Mouse (Mus musculus) layer of hippocampus, adult 2 months (tissue): ENCODE measurements around the gene Bcdin3d. TPM values are rescaled to one million over a fixed set of nuclear protein-coding genes. Genes with fewer than 3 reads are reported as not detected.
A peak's percentile ranks its signal among the peaks of the same experiment; 100 is the strongest.

ENCODE experiments used
- DNase-seq, 2 experiments: peaks; one replicate each; pipeline ENCODE4 v3.0.0; 2022; ENCODE audit warnings: low spot score in 2 of 2
- H3K27ac ChIP-seq: fragments of 200-600 bp; 2 replicates; pipeline ENCODE4 v1.8.1; 2022
- H3K4me3 ChIP-seq: fragments of 200-600 bp; 2 replicates; pipeline ENCODE4 v1.8.1; 2022; ENCODE audit warnings: mild to moderate bottlenecking
- CTCF ChIP-seq: fragments of 200-600 bp; conservative IDR thresholded peaks from 2 replicates; pipeline ENCODE4 v1.8.1; 2022; ENCODE audit warnings: antibody characterized with exemption, mild to moderate bottlenecking, moderate library complexity
- total RNA-seq, 2 experiments: library from RNA; stranded (reverse); gene quantifications; 2 replicates each; pipeline ENCODE4 v1.2.3; 2021

Bcdin3d gene
- total RNA-seq, 2 experiments from 2014 or later: 4.0 to 5.5 TPM

DNA sequence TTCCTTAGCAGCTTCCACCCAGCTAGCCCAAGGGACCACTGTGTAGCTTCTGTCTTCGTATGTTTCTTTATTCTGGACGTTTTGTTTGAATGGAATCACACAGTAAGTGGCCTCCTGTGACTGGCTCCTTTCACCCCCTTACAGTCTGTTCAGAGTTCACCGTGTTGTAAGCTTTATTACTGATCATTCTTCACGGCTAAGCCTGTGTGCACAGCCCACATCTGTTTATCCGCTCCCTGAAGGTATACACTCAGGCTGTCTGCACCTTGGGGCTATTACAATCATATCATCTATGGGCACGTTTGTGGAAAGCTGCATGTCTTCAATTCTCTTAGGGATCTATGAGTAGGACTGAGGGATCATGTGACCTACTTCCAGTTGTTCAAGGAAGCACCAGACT lies 29.0 kb downstream of the Bcdin3d start:
- TF ChIP-seq CTCF: no peak
- no peak for DNase-seq
- H3K27ac ChIP-seq: no peak overlapping the region

DNA sequence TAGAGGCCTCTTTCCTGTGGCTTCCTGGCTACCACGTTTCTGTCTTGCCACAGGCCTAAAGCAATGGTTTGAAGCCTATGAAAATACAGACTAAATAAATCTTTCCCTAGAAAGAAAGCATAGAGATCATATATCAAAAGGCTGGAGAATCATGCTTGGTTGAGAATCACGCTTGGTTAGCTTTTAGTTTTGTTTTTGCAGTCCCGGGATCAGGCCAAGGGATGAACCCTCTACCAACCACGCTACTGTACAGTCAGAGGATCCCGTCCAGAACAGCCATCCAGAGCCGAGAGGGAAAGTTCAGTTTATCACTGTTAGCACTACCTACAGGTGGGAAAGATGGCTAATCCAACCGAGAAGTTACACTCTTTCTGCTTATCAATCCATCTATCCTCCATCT lies 32.2 kb downstream of the Bcdin3d start:
- no peak for TF ChIP-seq CTCF
- no peak overlapping the region for H3K27ac ChIP-seq

More for the DNA sequence above, 29.0 kb downstream of the Bcdin3d start:
- no peak overlapping the region for H3K4me3 ChIP-seq

DNA sequence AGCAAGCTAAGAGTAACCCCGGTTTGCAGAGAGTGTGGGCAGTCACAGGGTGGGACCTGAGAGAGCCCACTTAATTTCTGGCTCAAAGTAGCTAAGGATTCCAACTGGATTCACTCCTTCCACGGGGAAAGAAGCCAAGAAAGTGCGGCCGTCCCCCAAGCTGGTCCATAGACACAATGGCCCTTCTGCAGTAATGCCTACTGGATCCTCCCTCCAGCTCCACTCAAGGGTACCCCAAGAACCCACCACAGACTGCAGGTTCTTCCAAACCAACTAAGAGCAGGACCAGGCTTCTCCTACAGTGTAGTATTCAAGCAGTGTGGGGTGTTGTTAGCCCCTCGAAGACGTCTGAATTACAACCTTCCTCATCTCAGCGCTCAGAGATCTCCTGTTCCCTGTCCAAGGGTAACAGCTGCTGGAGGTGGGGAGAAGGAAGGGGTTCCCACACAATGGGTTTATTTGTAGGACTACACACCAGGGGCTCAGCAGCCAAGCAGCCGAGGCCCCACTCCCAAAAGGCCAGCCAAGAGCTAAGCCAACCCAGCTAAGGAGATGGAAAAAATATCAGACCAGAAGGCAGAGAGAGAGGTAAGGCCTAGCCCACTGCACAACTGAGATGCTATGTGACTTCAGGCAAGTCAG lies 33.6 kb downstream of the Bcdin3d start:
- H3K4me3 ChIP-seq: no peak overlapping the region
- H3K27ac ChIP-seq: peak overlapping the region; percentile 57
- DNase-seq: no peak
- no peak for TF ChIP-seq CTCF

More for the DNA sequence above, 32.2 kb downstream of the Bcdin3d start:
- no peak overlapping the region for H3K4me3 ChIP-seq
- DNase-seq: no peak

DNA sequence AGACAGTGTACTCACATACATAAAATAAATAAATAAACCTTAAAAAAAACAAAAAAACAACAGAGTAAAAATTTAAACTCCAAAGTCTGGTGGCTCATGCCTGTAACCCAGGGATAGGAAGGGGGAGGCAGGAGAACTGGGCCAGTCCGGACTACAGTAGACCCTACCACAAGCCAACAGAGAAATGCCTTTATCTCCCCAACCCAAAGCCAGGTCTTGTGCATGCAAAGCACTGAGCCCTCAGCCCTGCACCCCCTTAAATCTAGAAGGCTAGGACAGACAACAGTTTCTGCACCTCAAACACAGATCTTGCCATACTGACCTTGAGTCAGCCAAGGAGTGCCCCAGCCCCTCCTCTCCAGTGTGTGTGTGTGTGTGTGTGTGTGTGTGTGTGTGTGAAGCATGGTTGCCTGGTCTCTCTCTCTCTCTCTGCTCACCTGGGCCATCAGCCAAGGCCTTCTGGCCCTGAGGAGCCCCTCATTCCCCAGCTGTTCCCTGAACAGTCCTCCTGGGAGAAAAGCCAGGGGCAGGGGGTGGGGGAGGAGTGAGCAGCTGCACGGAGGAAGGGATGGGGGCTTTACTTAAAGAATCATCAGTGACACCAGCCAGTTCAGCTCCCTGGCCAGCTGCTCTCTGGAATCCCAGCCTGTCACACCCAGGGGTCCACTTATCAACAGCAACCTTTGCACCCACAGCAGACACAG lies 34.3 kb downstream of the Bcdin3d start:
- DNase-seq: no peak
- no peak overlapping the region for H3K4me3 ChIP-seq
- no peak for TF ChIP-seq CTCF
- H3K27ac ChIP-seq: 0 out of 2 replicates have a peak overlapping the region, but pooled peaks have one; percentile 57

DNA sequence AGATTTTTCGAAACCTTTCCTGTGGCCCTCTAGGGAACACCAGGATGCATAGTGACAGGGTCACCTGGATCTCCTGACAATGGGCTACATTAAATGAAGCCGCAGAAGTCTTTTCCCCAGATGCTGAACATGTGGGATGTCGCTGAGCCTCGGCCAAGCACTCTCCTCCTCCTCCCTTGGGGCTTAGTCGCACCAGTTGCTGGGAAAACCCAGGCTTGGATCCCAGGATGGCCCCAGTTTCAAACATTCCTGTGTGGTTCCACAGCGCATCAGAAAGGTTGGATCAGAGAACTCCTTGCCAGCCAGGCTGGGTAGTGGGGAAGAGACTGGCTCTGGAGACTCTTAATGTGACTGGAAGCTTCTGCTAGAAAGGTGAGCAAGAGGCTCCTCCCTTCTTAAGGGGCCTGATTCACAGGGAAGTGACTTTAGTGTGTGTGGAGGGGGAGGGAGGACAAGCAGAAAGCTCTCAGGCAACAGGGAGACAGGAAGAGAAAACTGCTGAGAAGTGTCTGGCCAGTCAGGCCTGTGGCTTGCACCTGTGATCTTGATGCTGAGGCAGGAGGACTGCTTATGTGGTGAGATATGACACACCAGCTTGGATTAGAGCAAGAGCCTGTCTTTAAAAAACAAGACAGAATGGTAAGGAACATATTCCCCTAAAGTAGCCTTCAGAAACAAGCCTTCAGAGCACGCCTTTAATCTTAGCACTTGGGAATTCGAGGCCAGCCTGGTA lies 35.4 kb downstream of the Bcdin3d start:
- DNase-seq: no peak
- H3K4me3 ChIP-seq: no peak overlapping the region
- no peak for TF ChIP-seq CTCF
- H3K27ac ChIP-seq: peak overlapping the region; percentile 36; the same call in 1 of the 2 replicates

DNA sequence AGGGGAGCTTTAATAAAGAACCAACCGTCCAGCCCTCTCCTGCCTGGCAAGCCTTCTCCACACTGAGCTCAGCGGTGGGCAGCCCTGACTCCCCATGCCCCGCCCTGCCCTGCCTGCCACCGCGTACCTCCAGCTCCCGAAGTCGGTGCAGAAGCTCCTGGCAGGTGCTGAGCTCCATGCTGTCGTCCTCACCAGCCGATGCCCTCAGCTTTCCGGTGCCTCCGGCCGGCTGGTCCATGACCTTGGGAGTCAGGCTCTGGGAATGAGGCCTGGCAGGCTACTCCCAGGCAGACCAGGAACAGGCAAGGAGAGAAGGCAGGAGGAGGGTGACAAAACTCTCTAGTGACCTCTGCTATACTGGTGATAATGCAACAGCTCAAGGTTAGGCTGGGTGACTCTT lies 40.6 kb downstream of the Bcdin3d start:
- no peak for DNase-seq
- Histone ChIP-seq H3K4me3 (no peak overlapping the region), H3K27ac (no peak overlapping the region)
- no peak for TF ChIP-seq CTCF

DNA sequence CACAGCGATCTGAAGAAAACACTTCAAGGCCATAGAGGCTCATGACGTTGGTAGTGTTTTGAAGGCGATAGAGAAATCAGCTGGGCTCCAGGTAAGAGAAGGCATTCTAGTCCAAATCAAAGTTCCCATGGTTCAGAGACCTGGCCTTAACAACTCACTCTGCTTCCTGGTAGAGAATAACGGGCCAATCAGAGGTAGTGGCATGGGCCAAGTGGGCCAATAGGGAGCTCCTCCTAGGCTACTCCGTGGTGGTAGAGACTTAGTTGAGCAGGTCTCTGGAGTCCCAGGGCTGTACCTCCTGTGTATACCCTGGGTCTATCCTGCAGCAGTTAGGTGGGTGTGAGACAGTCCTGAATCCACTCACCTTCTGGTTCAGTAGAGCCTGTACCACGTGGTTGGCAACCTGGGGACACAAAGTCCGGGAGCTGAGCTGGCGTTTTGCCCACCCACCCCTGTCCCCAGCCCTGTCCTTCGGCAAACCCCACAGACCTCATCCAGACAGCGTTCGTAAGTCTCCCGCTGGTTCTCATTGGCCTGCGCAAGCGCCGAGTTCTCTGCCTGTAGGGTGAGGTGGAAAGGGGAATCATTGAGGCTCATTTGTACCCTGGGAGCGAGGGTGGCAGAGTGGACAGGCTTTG lies 41.3 kb downstream of the Bcdin3d start:
- no peak overlapping the region for H3K4me3 ChIP-seq
- no peak for DNase-seq
- TF ChIP-seq CTCF: no peak
- no peak overlapping the region for H3K27ac ChIP-seq

DNA sequence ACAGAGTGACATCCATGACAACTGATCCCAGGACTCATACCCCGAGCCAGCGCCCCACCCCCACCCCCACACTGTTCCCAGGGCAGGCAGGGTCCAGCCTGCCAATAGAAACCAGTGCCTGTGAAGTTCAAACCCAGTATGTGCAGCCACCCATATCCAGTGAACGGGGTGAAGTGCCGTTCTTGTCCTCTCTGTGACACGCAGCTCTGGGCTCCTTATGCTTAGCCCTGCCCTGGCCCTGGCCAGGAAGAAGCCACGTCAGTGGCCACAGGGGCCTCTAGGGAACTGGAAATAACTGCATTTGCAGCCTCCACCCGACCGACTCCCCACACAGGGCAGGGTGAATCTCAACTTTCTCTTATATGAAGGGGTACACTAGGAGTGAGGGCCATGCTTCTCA lies 42.6 kb downstream of the Bcdin3d start:
- TF ChIP-seq CTCF: no peak
- Histone ChIP-seq H3K4me3 (no peak overlapping the region), H3K27ac (no peak overlapping the region)
- DNase-seq: no peak

DNA sequence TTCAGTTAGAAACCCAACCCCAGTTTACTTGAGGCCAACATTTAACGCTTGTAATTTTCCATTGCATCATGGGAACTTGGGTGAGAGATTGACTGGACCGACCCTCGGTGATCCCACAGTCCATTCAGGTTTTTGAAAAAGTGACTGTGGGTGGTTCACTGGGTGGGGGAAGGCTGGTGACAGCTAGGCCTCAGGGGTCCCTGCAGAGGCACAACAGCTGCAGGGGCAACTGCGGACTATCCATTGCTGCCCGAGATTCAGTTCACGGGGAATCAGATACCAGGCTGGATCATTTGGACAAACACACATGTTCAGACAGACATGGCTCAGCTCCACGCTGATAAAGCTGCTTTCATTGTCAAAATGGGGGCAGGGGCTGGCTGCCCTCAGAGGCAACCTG lies 43.0 kb downstream of the Bcdin3d start:
- no peak overlapping the region for H3K27ac ChIP-seq
- no peak overlapping the region for H3K4me3 ChIP-seq
- DNase-seq: no peak
- no peak for TF ChIP-seq CTCF

DNA sequence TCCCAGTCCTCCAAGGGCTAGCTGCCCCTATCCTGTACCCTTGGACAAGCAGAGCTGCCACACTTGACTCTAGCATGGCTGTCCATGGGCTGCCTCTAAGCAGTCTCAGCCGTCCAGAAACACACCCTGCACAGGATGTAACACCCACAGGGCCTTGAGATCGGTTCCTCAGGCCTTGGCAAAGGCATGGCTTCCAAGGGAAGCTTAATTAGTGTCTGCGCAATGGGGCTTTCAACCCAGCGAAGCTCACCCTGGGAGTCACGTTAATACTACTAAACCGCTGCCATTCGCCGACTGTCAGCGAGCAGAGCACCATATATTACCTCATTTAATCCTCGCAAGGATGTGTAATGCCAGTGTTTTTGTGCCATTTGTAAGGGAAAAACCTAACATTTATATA lies 43.5 kb downstream of the Bcdin3d start:
- no peak for TF ChIP-seq CTCF
- H3K27ac ChIP-seq: no peak overlapping the region
- no peak overlapping the region for H3K4me3 ChIP-seq
- DNase-seq: no peak

DNA sequence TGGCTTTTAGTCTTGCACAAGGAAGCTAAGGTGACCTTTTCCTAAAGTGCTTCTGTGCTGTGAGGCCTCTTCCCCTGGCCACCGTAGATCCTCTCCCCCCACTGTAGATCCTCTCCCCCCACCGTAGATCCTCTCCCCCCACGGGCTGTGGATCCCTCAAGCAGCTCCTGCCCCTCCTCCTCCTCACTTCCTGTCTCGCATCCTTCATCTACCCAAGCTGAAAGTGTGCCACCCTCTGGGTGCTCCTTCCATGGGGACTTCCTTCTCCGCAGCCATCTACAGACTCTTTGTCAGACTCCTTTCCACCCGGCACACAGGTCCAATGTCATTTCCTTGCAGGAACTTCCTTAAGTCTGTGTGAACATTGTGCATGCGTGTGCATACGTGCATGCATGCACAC lies 44.1 kb downstream of the Bcdin3d start:
- DNase-seq: no peak
- no peak for TF ChIP-seq CTCF
- H3K4me3 ChIP-seq: no peak overlapping the region
- no peak overlapping the region for H3K27ac ChIP-seq

DNA sequence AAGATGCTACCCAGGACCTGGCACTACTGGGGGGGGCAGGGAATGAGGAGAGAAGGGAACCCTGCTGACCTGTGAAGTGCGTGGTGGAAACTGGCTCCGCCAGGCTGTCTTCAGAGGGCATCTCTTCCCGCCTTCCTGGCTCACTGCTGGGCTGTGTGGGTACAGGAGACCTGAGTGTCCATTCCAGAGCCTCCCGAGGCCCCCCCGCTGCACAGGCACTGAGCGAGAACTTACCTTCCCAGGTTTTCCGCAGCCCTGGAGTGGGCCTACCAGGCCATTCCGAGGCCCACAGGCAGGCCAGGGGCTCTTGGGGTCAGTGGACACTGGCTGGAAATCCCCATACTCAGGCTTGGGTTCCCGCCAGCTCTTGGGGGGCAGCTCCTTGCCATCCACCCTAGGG lies 50.6 kb downstream of the Bcdin3d start:
- Histone ChIP-seq H3K4me3 (no peak overlapping the region), H3K27ac (no peak overlapping the region)
- DNase-seq: no peak
- TF ChIP-seq CTCF: no peak

DNA sequence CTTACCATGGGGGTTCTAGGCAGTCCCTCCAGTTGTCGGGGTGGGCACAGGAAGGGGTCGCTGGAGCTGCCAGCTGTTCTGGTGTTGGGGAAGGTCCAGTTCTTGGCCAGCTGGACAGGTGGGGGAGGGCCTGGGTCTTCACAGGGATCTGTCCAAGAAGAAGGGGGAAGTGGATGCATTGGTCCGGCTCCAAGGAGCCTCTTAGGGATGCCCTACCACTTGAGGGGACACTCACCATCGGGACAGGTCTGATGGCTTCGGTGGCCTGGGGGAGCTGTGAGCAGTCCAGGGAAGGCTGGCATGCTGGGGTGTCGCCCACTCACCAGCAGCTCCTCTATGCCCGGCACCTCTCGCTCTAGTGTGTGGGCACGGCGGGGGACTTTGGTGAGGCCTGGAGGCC lies 51.4 kb downstream of the Bcdin3d start:
- TF ChIP-seq CTCF: no peak
- no peak for DNase-seq
- H3K4me3 ChIP-seq: no peak overlapping the region
- H3K27ac ChIP-seq: no peak overlapping the region

DNA sequence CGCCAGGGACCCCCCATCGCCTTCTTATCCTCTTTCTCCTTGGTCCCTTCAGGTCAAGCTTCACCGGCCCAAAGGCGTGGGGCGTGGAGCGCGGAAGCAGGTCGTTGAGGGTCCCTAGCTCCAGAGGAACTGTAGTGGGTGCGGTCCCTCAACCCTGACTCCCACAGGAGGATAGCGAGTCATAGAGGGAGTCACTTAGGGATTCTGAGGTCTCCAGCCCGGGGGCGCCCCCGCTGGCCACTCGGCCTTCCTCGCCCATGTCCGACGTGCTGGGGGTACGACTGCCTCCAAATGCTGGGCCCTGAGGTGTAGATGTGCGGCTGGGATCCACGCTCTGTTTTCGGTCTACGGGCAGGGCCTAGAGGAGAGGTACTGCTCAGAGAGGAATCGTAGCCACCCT lies 52.0 kb downstream of the Bcdin3d start:
- no peak overlapping the region for H3K4me3 ChIP-seq
- no peak overlapping the region for H3K27ac ChIP-seq
- TF ChIP-seq CTCF: peak; percentile 9; the same call in 1 of the 2 replicates
- DNase-seq: no peak
